Mouse (Mus musculus) lung, postnatal 0 days (tissue): ENCODE data around the gene Tnfrsf22.

Source experiments
- CTCF ChIP-seq: IDR thresholded peaks from 2 replicates; pipeline ENCODE4 v1.5.1; 2016; ENCODE audit warnings: antibody characterized with exemption, mild to moderate bottlenecking
- EP300 ChIP-seq: IDR thresholded peaks from 2 replicates; pipeline ENCODE4 v1.6.1; 2016; ENCODE audit warnings: antibody characterized with exemption, mild to moderate bottlenecking, control low read depth

DNA sequence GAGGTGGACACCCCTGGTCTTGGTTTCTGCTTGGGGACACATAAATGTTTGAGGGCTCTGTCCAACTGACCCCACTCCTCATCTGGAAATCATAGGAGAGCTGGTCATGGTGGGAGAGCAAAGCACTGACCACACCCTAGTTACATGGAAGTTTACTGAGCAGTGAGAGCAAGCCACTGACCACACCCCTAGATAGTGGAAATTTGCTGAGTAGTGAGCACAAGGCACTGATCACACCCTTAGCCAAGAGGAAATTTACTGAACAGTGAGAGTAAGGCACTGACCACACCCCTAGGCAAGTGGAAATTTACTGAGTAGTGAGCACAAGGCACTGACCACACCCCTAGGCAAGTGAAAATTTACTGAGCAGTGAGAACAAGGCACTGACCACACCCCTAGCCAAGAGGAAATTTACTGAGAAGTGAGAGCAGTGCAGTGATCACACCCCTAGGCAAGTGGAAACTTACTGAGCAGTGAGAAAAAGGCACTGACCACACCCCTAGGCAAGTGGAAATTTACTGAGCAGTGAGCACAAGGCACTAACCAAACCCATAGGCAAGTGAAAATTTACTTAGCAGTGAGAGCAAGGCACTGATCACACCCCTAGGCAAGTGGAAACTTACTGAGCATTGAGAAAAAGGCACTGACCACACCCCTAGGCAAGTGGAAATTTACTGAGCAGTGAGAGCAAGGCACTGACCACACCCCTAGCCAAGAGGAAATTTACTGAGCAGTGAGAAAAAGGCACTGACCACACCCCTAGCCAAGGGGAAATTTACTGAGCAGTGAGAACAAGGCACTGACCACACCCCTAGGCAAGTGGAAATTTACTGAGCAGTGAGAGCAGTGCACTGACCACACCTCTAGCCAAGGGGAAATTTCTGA is 17.2 kb upstream of the Tnfrsf22 start:
- TF ChIP-seq EP300 (no peak), CTCF (no peak)
